Mouse (Mus musculus) cortical plate, adult 2 months (tissue): ENCODE results near the gene Cd300lg.

Source experiments
- CTCF ChIP-seq: fragments of 200-500 bp; IDR thresholded peaks from 2 replicates; pipeline ENCODE4 v1.5.1; 2011; ENCODE audit warnings: mild to moderate bottlenecking, control low read depth, low read length; ENCODE audit not compliant: insufficient read depth; ENCODE audit errors: extremely low read depth
- POLR2A ChIP-seq: fragments of 200-500 bp; IDR thresholded peaks from 2 replicates; pipeline ENCODE4 v1.6.1; 2011; ENCODE audit warnings: mild to moderate bottlenecking, low read length, control low read depth; ENCODE audit not compliant: insufficient read depth; ENCODE audit errors: extremely low read depth

DNA sequence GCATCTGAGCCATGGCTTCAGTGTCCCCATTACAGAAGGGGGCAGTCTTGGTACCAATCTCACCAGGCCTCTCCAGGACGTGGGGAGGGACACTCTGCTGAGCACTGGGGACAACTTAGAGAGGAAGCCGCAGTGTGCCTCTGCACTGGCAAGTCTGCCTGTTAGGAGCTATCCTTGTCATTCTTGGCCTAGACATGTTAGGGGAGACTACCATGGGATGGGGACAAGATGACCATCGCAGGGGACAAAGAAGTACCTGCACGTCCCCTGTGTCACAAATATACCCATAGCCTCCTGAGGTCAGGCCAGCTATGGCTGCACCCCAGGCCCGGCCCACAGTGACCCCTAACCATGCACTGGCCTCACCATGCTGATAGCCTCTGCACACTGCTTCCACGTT is 2.1 kb downstream of the Cd300lg start:
- TF ChIP-seq POLR2A = no peak
- TF ChIP-seq CTCF = no peak
